Mouse (Mus musculus): ENCODE measurements around the gene Inf2. TPM values are rescaled to one million over a fixed set of nuclear protein-coding genes. Genes with fewer than 3 reads are reported as not detected.

Gene Inf2
- polyA plus RNA-seq, 1 experiment from 2014 or later: 2.5 TPM

DNA sequence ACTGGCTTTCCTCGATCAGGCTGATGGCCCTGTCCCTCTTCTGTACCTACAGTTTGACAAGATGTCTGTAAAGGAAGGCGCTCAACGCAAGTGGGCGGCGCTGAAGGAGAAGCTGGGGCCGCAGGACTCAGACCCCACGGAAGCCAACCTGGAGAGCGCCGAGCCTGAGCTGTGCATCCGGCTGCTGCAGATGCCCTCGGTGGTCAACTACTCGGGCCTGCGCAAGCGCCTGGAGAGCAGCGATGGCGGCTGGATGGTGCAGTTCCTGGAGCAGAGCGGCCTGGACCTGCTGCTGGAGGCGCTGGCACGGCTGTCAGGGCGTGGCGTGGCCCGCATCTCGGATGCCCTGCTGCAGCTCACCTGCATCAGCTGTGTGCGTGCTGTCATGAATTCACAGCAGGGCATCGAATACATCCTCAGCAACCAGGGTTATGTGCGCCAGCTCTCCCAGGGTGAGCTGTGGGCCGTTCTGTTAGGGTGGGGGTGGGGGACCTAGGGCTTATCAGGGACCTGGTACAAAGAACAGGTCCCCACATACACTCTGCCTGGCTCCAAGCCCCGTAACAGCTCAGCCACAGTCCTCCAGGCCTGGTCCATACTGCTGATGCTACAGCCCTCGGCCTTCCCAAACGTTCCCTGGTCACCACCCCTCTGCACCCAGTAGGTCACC is 11.5 kb downstream of the Inf2 start:
- Histone ChIP-seq H3K36me3 (no peaks in the 10 kb centered on the region; the same call in 1 of the 2 replicates), H3K4me3 (replicated peaks) (no peak overlapping the region), H3K9ac (no peak overlapping the region), H3K9me3 (no peaks in the 10 kb centered on the region), H3K27me3 (replicated peaks) (no peaks in the 10 kb centered on the region), H3K4me2 (replicated peaks) (no peak overlapping the region), H3K27ac (no peak overlapping the region), H3K4me1 (replicated peaks) (peaks cover 12% of the 10 kb centered on the region)
- no peak for ATAC-seq
- WGBS: 85% methylated on average over 30 of the region's 30 CpGs

GRCm38 (mm10) chr12:112604022-112604421 is 15.4 kb downstream of the Inf2 start:
- Histone ChIP-seq H3K4me1 (replicated peaks) (peaks cover 6% of the 10 kb centered on the region; the same call in 1 of the 2 replicates), H3K27ac (no peak overlapping the region), H3K4me2 (replicated peaks) (no peak overlapping the region), H3K4me3 (replicated peaks) (no peak overlapping the region), H3K9me3 (no peaks in the 10 kb centered on the region), H3K9ac (no peak overlapping the region), H3K36me3 (no peaks in the 10 kb centered on the region; the same call in 1 of the 2 replicates), H3K27me3 (replicated peaks) (no peaks in the 10 kb centered on the region)
- WGBS: 78% methylated on average over 5 of the region's 5 CpGs
- ATAC-seq: no peak

GRCm38 (mm10) chr12:112604709-112605649 is 16.4 kb downstream of the Inf2 start:
- H3K36me3 ChIP-seq: no peaks in the 10 kb centered on the region; the same call in 1 of the 2 replicates
- H3K4me3 ChIP-seq (replicated peaks): no peak overlapping the region
- no peak overlapping the region for H3K4me2 ChIP-seq (replicated peaks)
- H3K9me3 ChIP-seq: no peaks in the 10 kb centered on the region
- H3K27ac ChIP-seq: no peak overlapping the region
- peak; percentile 77 for ATAC-seq
- no peaks in the 10 kb centered on the region for H3K27me3 ChIP-seq (replicated peaks)
- WGBS: 64% methylated on average over 20 of the region's 20 CpGs
- peak overlapping the region; percentile 12; the same call in 1 of the 2 replicates for H3K9ac ChIP-seq
- peaks cover 6% of the 10 kb centered on the region; the same call in 1 of the 2 replicates for H3K4me1 ChIP-seq (replicated peaks)

DNA sequence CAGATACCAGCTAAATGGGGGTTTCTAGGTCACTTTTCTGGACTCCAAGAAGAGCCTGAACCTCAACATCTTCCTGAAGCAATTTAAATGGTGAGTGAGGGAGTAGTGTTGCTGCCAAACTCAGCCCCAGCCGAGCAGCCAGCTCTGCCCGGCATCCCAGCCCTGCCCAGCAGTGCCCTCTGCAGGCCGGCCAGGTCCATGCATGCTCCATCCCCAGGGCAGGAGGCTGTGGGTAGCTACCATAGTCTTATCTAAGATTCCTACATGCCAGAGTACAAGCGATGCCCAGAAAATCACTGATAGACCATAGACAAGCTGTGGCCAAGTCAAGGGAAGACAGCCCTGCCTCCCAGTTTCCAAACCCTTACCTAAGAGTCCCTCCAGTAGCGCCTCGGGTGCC is 17.2 kb downstream of the Inf2 start:
- WGBS: 47% methylated on average over 6 of the region's 6 CpGs
- Histone ChIP-seq H3K36me3 (no peaks in the 10 kb centered on the region; the same call in 1 of the 2 replicates), H3K27me3 (replicated peaks) (no peaks in the 10 kb centered on the region), H3K4me3 (replicated peaks) (no peak overlapping the region), H3K9me3 (no peaks in the 10 kb centered on the region), H3K27ac (no peak overlapping the region), H3K4me2 (replicated peaks) (no peak overlapping the region), H3K4me1 (replicated peaks) (peaks cover 6% of the 10 kb centered on the region; the same call in 1 of the 2 replicates), H3K9ac (no peak overlapping the region)
- peak; percentile 88 for ATAC-seq

GRCm38 (mm10) chr12:112606998-112607397 is 18.4 kb downstream of the Inf2 start:
- Histone ChIP-seq H3K9me3 (no peaks in the 10 kb centered on the region), H3K4me2 (replicated peaks) (no peak overlapping the region), H3K4me3 (replicated peaks) (no peak overlapping the region), H3K27ac (no peak overlapping the region), H3K9ac (no peak overlapping the region), H3K36me3 (no peaks in the 10 kb centered on the region; the same call in 1 of the 2 replicates), H3K4me1 (replicated peaks) (peaks cover 6% of the 10 kb centered on the region; the same call in 1 of the 2 replicates), H3K27me3 (replicated peaks) (no peaks in the 10 kb centered on the region)
- 84% methylated on average over 6 of the region's 6 CpGs for WGBS
- no peak for ATAC-seq

DNA sequence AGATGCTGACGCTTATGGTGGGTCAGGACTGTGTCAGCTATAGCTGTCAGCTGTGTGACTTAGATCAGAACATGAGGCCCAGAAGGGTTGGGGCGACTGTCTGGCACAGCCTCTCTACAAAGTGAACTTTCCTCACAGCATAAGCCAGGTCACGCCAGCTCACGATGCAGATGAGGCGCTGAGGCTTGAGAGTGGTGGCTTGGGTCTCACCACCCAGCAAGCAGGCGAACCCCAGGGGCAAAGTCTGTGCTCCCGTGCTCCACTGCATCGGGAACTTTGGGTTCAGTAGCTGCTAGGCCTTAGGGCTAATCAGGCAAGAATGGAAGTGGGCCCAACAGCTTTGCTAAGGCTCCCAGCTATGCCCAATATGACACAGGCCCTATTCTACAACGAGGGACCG is 20.4 kb downstream of the Inf2 start:
- 88% methylated on average over 10 of the region's 10 CpGs for WGBS
- Histone ChIP-seq H3K27ac (no peak overlapping the region), H3K4me3 (replicated peaks) (no peak overlapping the region), H3K27me3 (replicated peaks) (no peaks in the 10 kb centered on the region), H3K9me3 (no peaks in the 10 kb centered on the region), H3K9ac (no peak overlapping the region), H3K36me3 (no peaks in the 10 kb centered on the region), H3K4me2 (replicated peaks) (no peak overlapping the region), H3K4me1 (replicated peaks) (peaks cover 6% of the 10 kb centered on the region; the same call in 1 of the 2 replicates)
- no peak for ATAC-seq

- Histone ChIP-seq H3K4me3 (replicated peaks) (no peak overlapping the region), H3K27ac (no peak overlapping the region), H3K27me3 (replicated peaks) (peaks cover 15% of the 10 kb centered on the region; the same call in 1 of the 2 replicates), H3K9ac (no peak overlapping the region), H3K4me1 (replicated peaks) (peaks cover 25% of the 10 kb centered on the region), H3K4me2 (replicated peaks) (no peak overlapping the region), H3K36me3 (no peaks in the 10 kb centered on the region), H3K9me3 (no peaks in the 10 kb centered on the region)
- 41% methylated on average over 9 of the region's 9 CpGs for WGBS
- no peak for ATAC-seq
These were observed 28.1 kb downstream of the Inf2 start for GRCm38 (mm10) chr12:112616668-112617067.

- H3K4me3 ChIP-seq (replicated peaks): no peak overlapping the region
- H3K4me2 ChIP-seq (replicated peaks): no peak overlapping the region
- H3K27me3 ChIP-seq (replicated peaks): peaks cover 15% of the 10 kb centered on the region; the same call in 1 of the 2 replicates
- H3K4me1 ChIP-seq (replicated peaks): peaks cover 25% of the 10 kb centered on the region
- H3K27ac ChIP-seq: no peak overlapping the region
- H3K36me3 ChIP-seq: no peaks in the 10 kb centered on the region
- no peak for ATAC-seq
- WGBS: 81% methylated on average over 11 of the region's 11 CpGs
- H3K9me3 ChIP-seq: no peaks in the 10 kb centered on the region
- no peak overlapping the region for H3K9ac ChIP-seq
These were observed 28.6 kb downstream of the Inf2 start for GRCm38 (mm10) chr12:112617184-112617583.

DNA sequence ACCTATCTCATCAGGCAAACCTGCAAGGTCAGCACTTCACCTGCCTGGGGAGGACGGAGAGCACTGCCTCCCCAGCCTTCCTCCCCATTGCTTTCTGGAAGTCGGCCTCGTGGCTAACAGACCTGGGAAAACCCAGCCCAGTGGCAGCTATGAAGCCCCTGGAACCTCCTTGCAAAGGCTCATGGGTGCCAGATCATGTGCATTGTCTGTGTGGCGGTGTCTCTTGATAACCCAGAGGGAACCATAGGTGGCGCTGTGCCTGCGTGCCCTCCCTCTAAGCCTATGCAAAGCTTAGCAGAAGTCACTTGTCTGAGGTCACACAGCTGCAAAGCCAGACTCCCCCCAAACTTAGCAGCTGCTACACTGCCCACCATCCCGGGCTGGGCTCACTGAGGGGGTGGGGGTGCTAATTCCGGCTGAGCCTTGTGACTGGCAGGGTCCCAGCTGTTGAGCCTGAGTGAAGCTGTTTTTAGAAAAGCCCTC is 29.4 kb downstream of the Inf2 start:
- peaks cover 27% of the 10 kb centered on the region for H3K4me1 ChIP-seq (replicated peaks)
- no peak overlapping the region for H3K27ac ChIP-seq
- peak; percentile 29 for ATAC-seq

DNA sequence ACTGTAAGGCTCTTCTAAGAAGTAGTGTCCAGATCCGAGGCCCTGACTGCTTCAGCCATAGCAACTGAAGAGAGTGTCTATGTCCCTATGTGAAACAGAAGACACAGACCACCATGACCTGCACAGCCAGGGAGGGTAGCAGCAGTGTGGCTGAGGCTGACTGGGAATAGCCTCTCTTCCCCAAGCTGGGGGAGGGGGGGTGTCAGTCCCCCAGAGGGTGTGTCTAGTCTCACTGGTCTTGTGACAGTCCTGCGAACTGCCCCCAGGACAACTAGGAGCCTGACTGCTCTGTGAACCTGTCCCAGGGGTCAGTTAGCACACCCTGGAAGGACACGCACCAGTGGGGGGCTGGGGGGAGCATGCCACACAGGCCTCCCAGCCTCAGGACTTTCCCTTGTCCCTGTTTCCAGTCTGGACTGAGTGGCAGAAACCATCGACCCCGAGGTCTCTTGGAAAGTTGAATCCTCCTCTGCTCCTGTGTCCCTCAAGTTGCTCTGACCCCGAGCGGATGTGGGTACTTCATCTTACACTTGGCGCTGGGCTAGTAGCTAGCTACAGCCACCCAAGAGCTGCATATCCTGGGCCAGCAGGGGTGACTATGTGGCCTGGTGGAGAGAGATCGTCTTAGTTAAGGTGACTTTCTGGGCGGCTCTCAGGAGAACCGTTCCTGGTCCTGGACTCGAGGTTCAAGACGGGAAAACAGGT is 30.5 kb downstream of the Inf2 start:
- Histone ChIP-seq H3K36me3 (no peaks in the 10 kb centered on the region), H3K27me3 (replicated peaks) (peaks cover 17% of the 10 kb centered on the region; the same call in 1 of the 2 replicates), H3K9ac (no peak overlapping the region), H3K4me1 (replicated peaks) (peaks cover 30% of the 10 kb centered on the region), H3K4me3 (replicated peaks) (peak overlapping the region; percentile 51), H3K9me3 (no peaks in the 10 kb centered on the region), H3K4me2 (replicated peaks) (peak overlapping the region; percentile 97), H3K27ac (no peak overlapping the region)
- 23% methylated on average over 13 of the region's 13 CpGs for WGBS
- 0 out of 2 replicates have a peak, but pooled peaks have one; percentile 9 for ATAC-seq

More for the DNA sequence above, 29.4 kb downstream of the Inf2 start:
- Histone ChIP-seq H3K4me3 (replicated peaks) (no peak overlapping the region), H3K4me2 (replicated peaks) (no peak overlapping the region), H3K27me3 (replicated peaks) (peaks cover 15% of the 10 kb centered on the region; the same call in 1 of the 2 replicates), H3K9ac (no peak overlapping the region), H3K36me3 (no peaks in the 10 kb centered on the region), H3K9me3 (no peaks in the 10 kb centered on the region)
- WGBS: 18% methylated on average over 8 of the region's 8 CpGs

DNA sequence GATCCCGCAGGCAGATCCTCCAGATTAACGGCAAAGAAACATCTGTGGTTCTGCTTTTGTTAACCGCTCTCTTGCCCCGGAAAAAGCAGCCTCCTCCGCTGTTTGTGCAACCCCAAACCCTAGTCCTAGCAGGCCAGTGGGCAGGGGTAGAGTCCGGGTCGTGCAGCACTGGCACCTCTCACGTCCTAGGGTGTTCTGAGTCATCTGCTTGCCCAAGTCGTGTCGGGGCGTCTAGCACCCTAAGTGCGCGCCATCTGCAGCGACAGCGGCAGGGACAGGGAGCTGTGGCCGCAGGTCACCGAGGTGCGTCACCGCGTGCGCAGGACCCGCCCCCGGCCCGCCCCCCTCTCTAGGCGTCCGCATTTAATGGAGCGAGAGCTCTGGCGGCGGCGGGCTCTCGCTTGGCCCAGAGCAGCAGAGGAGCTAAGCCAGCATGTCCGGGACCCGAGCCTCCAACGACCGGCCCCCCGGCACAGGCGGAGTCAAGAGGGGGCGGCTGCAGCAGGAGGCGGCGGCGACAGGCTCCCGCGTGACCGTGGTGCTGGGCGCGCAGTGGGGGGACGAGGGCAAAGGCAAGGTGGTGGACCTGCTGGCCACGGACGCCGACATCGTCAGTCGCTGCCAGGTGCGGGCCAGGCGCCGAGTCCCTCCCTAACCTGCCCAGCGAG is 31.2 kb downstream of the Inf2 start, which contains the start of gene Adssl1:
Adssl1 (plus strand) TSS at position 360 of the 668 bp plus-strand sequence.
- under 1% methylated on average over 54 of the region's 56 CpGs for WGBS
- peak; percentile 79 for ATAC-seq

More for the DNA sequence above, 31.2 kb downstream of the Inf2 start, which contains the start of gene Adssl1:
- no peaks in the 10 kb centered on the region for H3K9me3 ChIP-seq
- no peak within 1 kb of the TSS for H3K27ac ChIP-seq
- H3K4me3 ChIP-seq (replicated peaks): peak within 1 kb of the TSS; percentile 51
- peak within 1 kb of the TSS; percentile 97 for H3K4me2 ChIP-seq (replicated peaks)
- peaks cover 17% of the 10 kb centered on the region; the same call in 1 of the 2 replicates for H3K27me3 ChIP-seq (replicated peaks)
- peaks cover 30% of the 10 kb centered on the region for H3K4me1 ChIP-seq (replicated peaks)
- no peaks in the 10 kb centered on the region for H3K36me3 ChIP-seq
- H3K9ac ChIP-seq: peak within 1 kb of the TSS; percentile 54

Measured in intestine, embryonic 15.5 days (tissue).